Mouse (Mus musculus): Measurements from ENCODE around the gene Psmc1. TPM values are rescaled to one million over a fixed set of nuclear protein-coding genes. Genes with fewer than 3 reads are reported as not detected.

The Psmc1 gene
- polyA plus RNA-seq, 2 experiments = 127 to 245 TPM

DNA sequence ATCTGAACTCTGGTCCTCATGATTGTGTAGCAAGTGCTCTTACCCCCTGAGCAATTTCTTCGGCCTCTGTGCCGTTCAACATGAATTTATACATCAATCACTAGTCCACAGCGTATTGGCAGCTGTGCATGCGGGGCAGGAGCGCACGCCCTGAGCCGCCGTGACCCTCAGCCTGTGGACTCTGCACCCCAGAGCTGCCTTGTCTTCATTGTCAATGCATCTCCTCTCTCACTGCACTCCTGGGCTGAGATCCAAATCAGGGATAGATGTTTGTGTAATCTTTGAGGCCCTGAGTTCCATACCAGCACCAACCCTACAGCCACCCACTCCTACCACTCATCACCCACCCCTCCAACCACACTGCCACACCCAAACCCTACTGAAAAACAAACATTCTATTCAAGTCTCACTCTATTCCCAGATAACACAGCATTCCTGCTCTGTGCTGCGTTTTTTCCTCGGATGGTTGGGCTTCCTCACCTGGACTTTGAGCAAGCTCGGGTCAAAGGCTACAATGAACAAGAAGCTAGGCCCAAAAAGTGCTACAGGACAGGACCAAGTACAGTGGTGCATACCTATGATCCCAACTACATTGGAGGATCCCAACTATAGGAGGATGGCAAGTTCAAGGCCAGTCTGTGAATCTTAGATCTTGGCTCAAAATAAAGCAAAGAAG lies 33.0 kb downstream of the Psmc1 start:
- Histone ChIP-seq H3K9ac (ENCODE audit: low read depth, low read length, severe bottlenecking) (no peak overlapping the region), H3K27me3 (ENCODE audit: control insufficient read depth, insufficient read depth, low read length) (no peaks in the 10 kb centered on the region), H3K4me3 (replicated peaks; ENCODE audit: low read length) (no peak overlapping the region), H3K36me3 (ENCODE audit: control insufficient read depth, insufficient read depth, low read length) (peaks cover 91% of the 10 kb centered on the region), H3K4me1 (ENCODE audit: control insufficient read depth, insufficient read depth, low read length) (no peaks in the 10 kb centered on the region), H3K4me2 (replicated peaks; ENCODE audit: low read depth, low read length, severe bottlenecking) (no peak overlapping the region), H3K9me3 (ENCODE audit: control insufficient read depth, low read length) (no peaks in the 10 kb centered on the region), H3K27ac (replicated peaks; ENCODE audit: low read depth, low read length) (no peak overlapping the region)
- TF ChIP-seq POLR2A (IDR thresholded peaks at IDR 0.05; ENCODE audit: borderline replicate concordance, extremely low read depth, insufficient read depth, insufficient read length) = no peak
- no peak for DNase-seq (ENCODE audit: low spot score)
- 94% methylated on average over 11 of the region's 11 CpGs for WGBS
- ATAC-seq (ENCODE audit: low FRiP score, low read depth) = no peak

DNA sequence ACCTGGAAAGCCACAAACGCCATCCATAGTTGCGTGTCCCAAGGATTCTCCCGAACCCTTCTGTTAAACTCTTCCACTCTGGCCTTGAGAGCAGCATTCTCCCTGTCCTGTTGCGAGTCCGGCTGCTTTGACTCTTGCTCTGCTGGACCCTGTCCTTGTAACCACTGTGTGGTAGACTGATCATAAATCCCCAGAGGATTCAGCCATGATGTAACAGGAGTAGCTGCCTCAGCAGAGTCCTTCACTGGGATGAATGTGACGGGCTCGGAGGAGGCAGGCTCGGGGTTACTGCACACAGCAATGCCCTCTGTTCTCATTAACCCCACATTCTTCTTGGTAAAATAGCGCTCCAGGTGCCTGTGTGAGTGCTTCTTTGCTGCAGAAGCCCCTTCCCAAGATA lies 33.8 kb downstream of the Psmc1 start:
- 91% methylated on average over 9 of the region's 9 CpGs for WGBS
- Histone ChIP-seq H3K27ac (replicated peaks; ENCODE audit: low read depth, low read length) (no peak overlapping the region), H3K9me3 (ENCODE audit: control insufficient read depth, low read length) (no peaks in the 10 kb centered on the region), H3K4me3 (replicated peaks; ENCODE audit: low read length) (no peak overlapping the region), H3K27me3 (ENCODE audit: control insufficient read depth, insufficient read depth, low read length) (no peaks in the 10 kb centered on the region), H3K4me1 (ENCODE audit: control insufficient read depth, insufficient read depth, low read length) (no peaks in the 10 kb centered on the region), H3K9ac (ENCODE audit: low read depth, low read length, severe bottlenecking) (no peak overlapping the region), H3K4me2 (replicated peaks; ENCODE audit: low read depth, low read length, severe bottlenecking) (no peak overlapping the region), H3K36me3 (ENCODE audit: control insufficient read depth, insufficient read depth, low read length) (peaks cover 89% of the 10 kb centered on the region)
- ATAC-seq (ENCODE audit: low FRiP score, low read depth) (no peak), DNase-seq (ENCODE audit: low spot score) (no peak)
- no peak for TF ChIP-seq POLR2A (IDR thresholded peaks at IDR 0.05; ENCODE audit: borderline replicate concordance, extremely low read depth, insufficient read depth, insufficient read length)

DNA sequence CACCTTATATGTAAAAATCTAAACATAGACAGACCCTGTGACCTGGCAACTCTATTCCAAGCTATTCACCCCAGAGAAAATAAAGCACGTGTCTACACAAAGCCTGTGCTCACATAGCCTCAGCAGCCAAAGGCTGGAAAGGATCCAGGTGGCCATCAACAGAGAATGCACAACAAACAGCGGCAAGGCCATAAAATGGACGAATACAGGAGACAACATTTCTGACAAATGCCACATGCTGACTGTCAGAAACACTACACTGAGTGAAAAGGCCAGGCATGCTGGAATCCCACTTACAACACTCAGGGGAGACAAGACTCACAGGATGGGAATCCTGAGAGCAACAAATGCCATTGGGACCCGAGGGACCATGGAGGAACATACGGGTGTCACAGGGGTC lies 34.3 kb downstream of the Psmc1 start:
- Histone ChIP-seq H3K27ac (replicated peaks; ENCODE audit: low read depth, low read length) (no peak overlapping the region), H3K4me3 (replicated peaks; ENCODE audit: low read length) (no peak overlapping the region), H3K4me1 (ENCODE audit: control insufficient read depth, insufficient read depth, low read length) (no peaks in the 10 kb centered on the region), H3K9ac (ENCODE audit: low read depth, low read length, severe bottlenecking) (no peak overlapping the region), H3K9me3 (ENCODE audit: control insufficient read depth, low read length) (no peaks in the 10 kb centered on the region), H3K4me2 (replicated peaks; ENCODE audit: low read depth, low read length, severe bottlenecking) (no peak overlapping the region), H3K36me3 (ENCODE audit: control insufficient read depth, insufficient read depth, low read length) (peaks cover 90% of the 10 kb centered on the region), H3K27me3 (ENCODE audit: control insufficient read depth, insufficient read depth, low read length) (no peaks in the 10 kb centered on the region)
- no peak for DNase-seq (ENCODE audit: low spot score)
- 76% methylated on average over 5 of the region's 5 CpGs for WGBS
- TF ChIP-seq POLR2A (IDR thresholded peaks at IDR 0.05; ENCODE audit: borderline replicate concordance, extremely low read depth, insufficient read depth, insufficient read length) = no peak
- ATAC-seq (ENCODE audit: low FRiP score, low read depth) = no peak

DNA sequence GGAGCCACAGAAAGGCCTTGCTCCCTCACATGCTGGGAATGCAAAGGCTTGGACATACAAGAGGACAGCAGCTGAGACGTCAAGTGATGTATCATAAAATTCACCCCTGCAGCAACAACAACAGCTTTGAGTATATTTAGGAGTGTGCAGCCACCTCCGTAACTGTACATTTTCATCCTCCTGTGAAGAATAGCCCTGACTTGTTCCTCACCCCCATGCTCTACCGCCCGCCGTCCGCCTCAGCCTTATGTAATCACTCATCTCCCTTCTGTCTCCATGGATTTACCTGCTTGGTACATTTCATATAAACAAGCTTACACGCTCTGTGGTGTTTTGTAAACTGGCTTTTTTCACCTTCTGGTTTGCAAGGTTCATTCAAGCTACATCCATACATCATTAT lies 42.5 kb downstream of the Psmc1 start:
- H3K4me1 ChIP-seq (ENCODE audit: control insufficient read depth, insufficient read depth, low read length) = no peaks in the 10 kb centered on the region
- H3K27ac ChIP-seq (replicated peaks; ENCODE audit: low read depth, low read length) = no peak overlapping the region
- no peak overlapping the region for H3K4me3 ChIP-seq (replicated peaks; ENCODE audit: low read length)
- H3K9ac ChIP-seq (ENCODE audit: low read depth, low read length, severe bottlenecking) = no peak overlapping the region
- H3K36me3 ChIP-seq (ENCODE audit: control insufficient read depth, insufficient read depth, low read length) = peaks cover 41% of the 10 kb centered on the region
- TF ChIP-seq POLR2A (IDR thresholded peaks at IDR 0.05; ENCODE audit: borderline replicate concordance, extremely low read depth, insufficient read depth, insufficient read length) = no peak
- H3K9me3 ChIP-seq (ENCODE audit: control insufficient read depth, low read length) = no peaks in the 10 kb centered on the region
- no peaks in the 10 kb centered on the region for H3K27me3 ChIP-seq (ENCODE audit: control insufficient read depth, insufficient read depth, low read length)
- ATAC-seq (ENCODE audit: low FRiP score, low read depth) (no peak), DNase-seq (ENCODE audit: low spot score) (no peak)
- WGBS = 90% methylated on average over 7 of the region's 7 CpGs
- no peak overlapping the region for H3K4me2 ChIP-seq (replicated peaks; ENCODE audit: low read depth, low read length, severe bottlenecking)

DNA sequence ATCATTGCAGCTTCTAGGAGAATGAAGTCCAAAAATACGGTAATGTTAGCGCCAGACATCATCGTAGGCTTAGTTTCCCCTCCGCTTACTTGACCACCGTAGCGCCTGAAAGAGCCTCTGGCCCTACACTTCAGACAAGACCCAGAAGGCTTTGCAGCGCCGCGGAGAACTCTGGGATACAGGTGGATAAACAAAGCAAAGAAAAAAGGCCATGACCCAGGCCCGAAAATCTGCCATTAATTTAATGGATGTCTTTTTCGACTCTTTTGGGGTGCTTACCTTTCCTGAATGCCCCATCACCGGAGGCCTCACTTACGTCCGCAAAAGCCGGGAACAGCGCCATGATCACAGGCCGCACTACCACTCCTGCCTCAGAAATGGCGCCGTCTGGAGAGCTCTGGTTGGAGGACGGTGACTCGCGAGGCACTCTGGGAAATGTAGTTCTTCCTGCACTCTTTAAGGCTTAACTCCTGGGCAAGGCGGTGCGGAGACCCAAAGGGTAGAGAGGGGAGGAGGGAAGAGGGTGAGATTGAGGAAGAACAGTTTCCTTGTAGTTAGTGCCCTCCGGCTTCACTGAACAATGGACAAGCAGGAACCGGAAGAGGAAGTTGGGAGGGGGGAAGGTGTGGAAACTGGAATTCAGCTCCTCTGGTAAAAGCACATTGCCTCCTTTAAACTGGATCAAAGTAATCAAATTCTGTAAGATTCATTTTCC lies 49.5 kb downstream of the Psmc1 start, which contains the start of gene Nrde2:
TSS of gene Nrde2 (minus strand) at position 393 of the 715 bp plus-strand sequence.
- H3K27ac ChIP-seq (replicated peaks; ENCODE audit: low read depth, low read length) = peak within 1 kb of the TSS; percentile 75
- peaks cover 10% of the 10 kb centered on the region; the same call in 1 of the 2 replicates for H3K36me3 ChIP-seq (ENCODE audit: control insufficient read depth, insufficient read depth, low read length)
- H3K27me3 ChIP-seq (ENCODE audit: control insufficient read depth, insufficient read depth, low read length) = no peaks in the 10 kb centered on the region
- H3K4me2 ChIP-seq (replicated peaks; ENCODE audit: low read depth, low read length, severe bottlenecking) = peak within 1 kb of the TSS; percentile 74
- DNase-seq (ENCODE audit: low spot score) = peak; percentile 97
- H3K4me3 ChIP-seq (replicated peaks; ENCODE audit: low read length) = peak within 1 kb of the TSS; percentile 50
- peak; percentile 59; the same call in 1 of the 2 replicates for TF ChIP-seq POLR2A (IDR thresholded peaks at IDR 0.05; ENCODE audit: borderline replicate concordance, extremely low read depth, insufficient read depth, insufficient read length)
- H3K4me1 ChIP-seq (ENCODE audit: control insufficient read depth, insufficient read depth, low read length) = no peaks in the 10 kb centered on the region
- peak within 1 kb of the TSS; percentile 68 for H3K9ac ChIP-seq (ENCODE audit: low read depth, low read length, severe bottlenecking)
- under 1% methylated on average over 26 of the region's 26 CpGs for WGBS
- H3K9me3 ChIP-seq (ENCODE audit: control insufficient read depth, low read length) = no peaks in the 10 kb centered on the region
- peak; percentile 99 for ATAC-seq (ENCODE audit: low FRiP score, low read depth)

Data from limb, embryonic 14.5 days (tissue).